Mouse (Mus musculus): ENCODE measurements at regions not wholly inside any gene's neighbourhood (a gene's known extent, or its start where the extent isn't known, plus 50 kb on each side); places are given as distances from the start of the nearest gene placed in this dataset.

- DNase-seq (ENCODE audit: extremely low spot score in 1 of 2, low spot score in 1 of 2), result no peak
Observed at GRCm38 (mm10) chr3:132479275-132479674, 150.3 kb upstream of the Gimd1 start.

- no peak for DNase-seq (ENCODE audit: extremely low spot score in 1 of 2, low spot score in 1 of 2)
Observed at GRCm38 (mm10) chr3:132484814-132485213, 144.8 kb upstream of the Gimd1 start.

GRCm38 (mm10) chr3:132485553-132485952 is 144.1 kb upstream of the Gimd1 start:
- DNase-seq (ENCODE audit: extremely low spot score in 1 of 2, low spot score in 1 of 2), result no peak

- peak; percentile 11 to 50 for DNase-seq (ENCODE audit: extremely low spot score in 1 of 2, low spot score in 1 of 2)
Observed at GRCm38 (mm10) chr3:132506095-132506494, 123.5 kb upstream of the Gimd1 start.

- no peak for DNase-seq (ENCODE audit: extremely low spot score in 1 of 2, low spot score in 1 of 2)
Observed at GRCm38 (mm10) chr3:132510240-132510639, 119.4 kb upstream of the Gimd1 start.

- no peak for DNase-seq (ENCODE audit: extremely low spot score in 1 of 2, low spot score in 1 of 2)
Observed at GRCm38 (mm10) chr3:132512526-132513102, 117.0 kb upstream of the Gimd1 start.

GRCm38 (mm10) chr3:132533323-132533904 is 96.2 kb upstream of the Gimd1 start:
- DNase-seq (ENCODE audit: extremely low spot score in 1 of 2, low spot score in 1 of 2), result no peak

GRCm38 (mm10) chr3:132539780-132540658 is 89.6 kb upstream of the Gimd1 start:
- no peak for DNase-seq (ENCODE audit: extremely low spot score in 1 of 2, low spot score in 1 of 2)

- DNase-seq (ENCODE audit: extremely low spot score in 1 of 2, low spot score in 1 of 2), result no peak
Observed at GRCm38 (mm10) chr3:132551238-132551808, 78.3 kb upstream of the Gimd1 start.

- DNase-seq (ENCODE audit: extremely low spot score in 1 of 2, low spot score in 1 of 2), result no peak
Observed at GRCm38 (mm10) chr3:132565755-132566154, 63.9 kb upstream of the Gimd1 start.

GRCm38 (mm10) chr3:132566301-132566700 is 63.3 kb upstream of the Gimd1 start:
- no peak for DNase-seq (ENCODE audit: extremely low spot score in 1 of 2, low spot score in 1 of 2)

Measured in frontal cortex, adult 2 months (tissue).